Mouse (Mus musculus) right cerebral cortex, postnatal 14 days (tissue): ENCODE results near the gene Wfs1.

Source experiments
- DNase-seq: peaks from one replicate; pipeline ENCODE4 v3.0.0; 2022

Gene Wfs1

DNA sequence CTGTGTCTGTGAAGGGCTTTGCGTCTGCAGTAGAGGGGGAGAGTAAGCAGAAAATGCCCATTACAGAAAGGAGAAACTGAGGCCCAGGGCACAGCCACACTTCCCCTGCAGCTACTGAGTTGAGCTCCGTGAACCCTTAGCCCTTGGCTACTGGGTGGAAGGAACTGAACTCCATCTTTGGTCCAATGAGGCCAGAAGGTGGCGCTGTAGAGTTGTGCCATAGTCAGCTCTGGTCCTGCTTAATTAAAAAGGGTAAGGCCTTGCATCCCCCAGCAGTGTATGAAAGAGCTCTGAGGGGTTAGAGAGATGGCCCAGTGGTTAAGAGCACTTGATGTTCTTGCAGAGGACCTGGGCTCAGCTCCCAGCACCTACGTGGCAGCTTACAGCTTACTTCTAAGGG is 60.3 kb downstream of the Wfs1 start:
- peak; percentile 56 for DNase-seq

GRCm38 (mm10) chr5:36923826-36924700 is 64.9 kb downstream of the Wfs1 start:
- DNase-seq, result no peak

DNA sequence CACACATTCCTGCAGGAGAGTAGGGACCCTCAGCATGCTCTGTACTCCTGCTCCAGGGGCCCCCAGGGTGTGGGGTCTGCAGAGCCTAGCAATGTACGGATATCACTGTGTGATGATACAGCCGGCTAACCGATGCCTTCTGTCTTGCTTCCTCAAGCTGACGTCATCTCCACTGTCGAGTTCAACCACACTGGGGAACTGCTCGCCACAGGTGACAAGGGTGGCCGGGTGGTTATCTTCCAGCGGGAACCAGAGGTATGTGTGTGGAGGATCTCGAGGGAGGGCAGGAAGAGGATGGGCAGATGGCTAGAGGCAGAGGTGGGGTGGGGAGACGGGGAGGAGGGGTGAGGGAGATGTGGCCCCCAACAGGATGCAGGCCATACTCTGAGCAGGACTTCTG is 66.2 kb downstream of the Wfs1 start:
- DNase-seq, result no peak

GRCm38 (mm10) chr5:36921871-36922270 is 67.1 kb downstream of the Wfs1 start:
- DNase-seq, result no peak

DNA sequence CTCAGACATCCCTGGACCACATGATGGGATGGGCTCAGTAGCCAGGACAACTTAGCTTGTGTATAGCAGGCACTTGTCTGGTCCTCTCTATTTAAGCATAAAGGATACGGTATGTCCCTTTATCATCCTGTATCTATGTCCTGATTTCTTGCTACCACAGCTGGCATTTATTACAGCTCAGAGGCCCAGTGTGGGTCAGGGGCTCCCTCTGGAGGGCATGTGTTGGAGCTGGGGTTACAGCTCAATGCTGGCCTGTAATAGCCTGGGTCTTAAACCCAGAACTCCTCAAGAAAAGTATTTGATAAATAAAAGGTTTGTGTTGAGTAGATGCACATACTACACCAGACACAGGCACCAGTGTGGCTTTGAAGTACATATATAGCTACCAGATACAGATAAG is 68.9 kb downstream of the Wfs1 start:
- DNase-seq, result no peak

GRCm38 (mm10) chr5:36918016-36918415 is 71.0 kb downstream of the Wfs1 start:
- DNase-seq, result no peak

GRCm38 (mm10) chr5:36917245-36917644 is 71.8 kb downstream of the Wfs1 start:
- DNase-seq, result no peak

DNA sequence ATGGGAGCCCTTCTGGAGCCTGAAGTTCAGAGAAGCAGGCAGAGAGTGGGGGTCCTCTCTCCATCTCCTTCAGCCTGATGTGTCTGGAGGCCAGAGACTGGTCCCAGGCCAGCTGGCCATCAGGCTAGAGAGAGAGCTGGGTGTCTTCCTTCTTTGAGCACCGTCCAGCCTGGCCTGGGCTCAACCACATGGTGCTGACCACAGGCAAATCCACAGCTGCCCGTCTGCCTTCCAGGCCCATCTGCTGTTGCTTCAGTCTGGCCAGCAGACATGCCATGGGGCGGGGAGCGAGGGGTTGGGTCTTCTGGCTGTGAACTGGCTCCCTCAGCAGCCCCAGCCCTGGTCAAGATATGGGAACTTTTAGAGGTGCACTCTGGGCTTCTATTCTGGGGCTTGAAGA is 72.4 kb downstream of the Wfs1 start:
- DNase-seq, result no peak
